Mouse (Mus musculus): Measurements from ENCODE around the gene Zfp748. TPM values are rescaled to one million over a fixed set of nuclear protein-coding genes. Genes with fewer than 3 reads are reported as not detected.
A peak's percentile ranks its signal among the peaks of the same experiment; 100 is the strongest.

Zfp748 gene
- polyA plus RNA-seq (2016; fragmentation: Nextera tagmentation; extraction: Ambion mirVana): 17.7 and 19.6 TPM in 2 replicates

- Histone ChIP-seq H3K4me3 (peak within 1 kb of the TSS; percentile 90), H3K27ac (replicated peaks) (peak within 1 kb of the TSS; percentile 76), H3K4me1 (peaks cover 10% of the 10 kb centered on the region), H3K9ac (replicated peaks) (peak within 1 kb of the TSS; percentile 85), H3K9me3 (no peaks in the 10 kb centered on the region), H3K36me3 (no peaks in the 10 kb centered on the region), H3K27me3 (no peaks in the 10 kb centered on the region), H3K4me2 (replicated peaks) (peak within 1 kb of the TSS; percentile 60)
- 83% methylated on average over 4 of the region's 4 CpGs for WGBS
- ATAC-seq (ENCODE audit: low FRiP score, low read depth): no peak
Observed at GRCm38 (mm10) chr13:67553730-67554129, at the start of gene Zfp748. Zfp748 (minus strand) TSS chr13:67553830.

- H3K27ac ChIP-seq (replicated peaks): no peak overlapping the region
- H3K9ac ChIP-seq (replicated peaks): no peak overlapping the region
- ATAC-seq (ENCODE audit: low FRiP score, low read depth): no peak
- no peaks in the 10 kb centered on the region for H3K27me3 ChIP-seq
- H3K4me1 ChIP-seq: no peaks in the 10 kb centered on the region
- WGBS: 72% methylated on average over 5 of the region's 5 CpGs
- H3K9me3 ChIP-seq: no peaks in the 10 kb centered on the region
- no peaks in the 10 kb centered on the region for H3K36me3 ChIP-seq
- no peak overlapping the region for H3K4me3 ChIP-seq
- H3K4me2 ChIP-seq (replicated peaks): no peak overlapping the region
Observed at GRCm38 (mm10) chr13:67572591-67573189, 19.1 kb upstream of the Zfp748 start.

- H3K4me1 ChIP-seq: peaks cover 10% of the 10 kb centered on the region
- no peaks in the 10 kb centered on the region for H3K36me3 ChIP-seq
- no peaks in the 10 kb centered on the region for H3K9me3 ChIP-seq
- ATAC-seq (ENCODE audit: low FRiP score, low read depth): peak; percentile 99
- H3K27ac ChIP-seq (replicated peaks): peak overlapping the region; percentile 76
- WGBS: under 1% methylated on average over 44 of the region's 44 CpGs
- no peaks in the 10 kb centered on the region for H3K27me3 ChIP-seq
- peak overlapping the region; percentile 85 for H3K9ac ChIP-seq (replicated peaks)
- peak overlapping the region; percentile 60 for H3K4me2 ChIP-seq (replicated peaks)
- peak overlapping the region; percentile 90 for H3K4me3 ChIP-seq
Observed at GRCm38 (mm10) chr13:67552505-67553346, 904 bp downstream of the Zfp748 start.

- H3K27ac ChIP-seq (replicated peaks): no peak overlapping the region
- no peak overlapping the region for H3K9ac ChIP-seq (replicated peaks)
- peaks cover 10% of the 10 kb centered on the region for H3K9me3 ChIP-seq
- WGBS: 91% methylated on average over 1 of the region's 1 CpGs
- H3K4me2 ChIP-seq (replicated peaks): no peak overlapping the region
- H3K27me3 ChIP-seq: no peaks in the 10 kb centered on the region
- no peak for ATAC-seq (ENCODE audit: low FRiP score, low read depth)
- peaks cover 44% of the 10 kb centered on the region for H3K36me3 ChIP-seq
- H3K4me1 ChIP-seq: no peaks in the 10 kb centered on the region
- H3K4me3 ChIP-seq: no peak overlapping the region
Observed at GRCm38 (mm10) chr13:67545941-67546340, 7.7 kb downstream of the Zfp748 start.

GRCm38 (mm10) chr13:67527049-67527730 is 26.4 kb downstream of the Zfp748 start:
- H3K4me2 ChIP-seq (replicated peaks): no peak overlapping the region
- no peaks in the 10 kb centered on the region for H3K9me3 ChIP-seq
- H3K4me1 ChIP-seq: peaks cover 20% of the 10 kb centered on the region
- H3K36me3 ChIP-seq: no peaks in the 10 kb centered on the region
- ATAC-seq (ENCODE audit: low FRiP score, low read depth): no peak
- no peak overlapping the region for H3K27ac ChIP-seq (replicated peaks)
- H3K9ac ChIP-seq (replicated peaks): no peak overlapping the region
- 85% methylated on average over 3 of the region's 3 CpGs for WGBS
- no peaks in the 10 kb centered on the region for H3K27me3 ChIP-seq
- H3K4me3 ChIP-seq: no peak overlapping the region

- H3K4me3 ChIP-seq: peak within 1 kb of the TSS; percentile 88
- peaks cover 3% of the 10 kb centered on the region for H3K36me3 ChIP-seq
- peak within 1 kb of the TSS; percentile 61 for H3K27ac ChIP-seq (replicated peaks)
- H3K4me2 ChIP-seq (replicated peaks): peak within 1 kb of the TSS; percentile 86
- H3K9ac ChIP-seq (replicated peaks): peak within 1 kb of the TSS; percentile 85
- H3K9me3 ChIP-seq: no peaks in the 10 kb centered on the region
- H3K27me3 ChIP-seq: no peaks in the 10 kb centered on the region
- peak; percentile 98 for ATAC-seq (ENCODE audit: low FRiP score, low read depth)
- peaks cover 20% of the 10 kb centered on the region for H3K4me1 ChIP-seq
- WGBS: under 1% methylated on average over 27 of the region's 27 CpGs
Observed at GRCm38 (mm10) chr13:67525753-67526410, 27.7 kb downstream of the Zfp748 start, which contains the start of the genes Gm26965 and Zfp87. Gm26965 (minus strand) TSS chr13:67526151. Zfp87 (minus strand) TSS chr13:67526177.

GRCm38 (mm10) chr13:67500908-67501307 is 52.7 kb downstream of the Zfp748 start:
- H3K4me1 ChIP-seq: peaks cover 8% of the 10 kb centered on the region
- no peak overlapping the region for H3K27ac ChIP-seq (replicated peaks)
- no peaks in the 10 kb centered on the region for H3K9me3 ChIP-seq
- ATAC-seq (ENCODE audit: low FRiP score, low read depth): peak; percentile 27; the same call in 1 of the 2 replicates
- H3K4me2 ChIP-seq (replicated peaks): peak overlapping the region; percentile 68; the same call in 1 of the 2 replicates
- no peaks in the 10 kb centered on the region; the same call in 1 of the 2 replicates for H3K36me3 ChIP-seq
- H3K4me3 ChIP-seq: no peak overlapping the region
- H3K9ac ChIP-seq (replicated peaks): no peak overlapping the region
- WGBS: 78% methylated on average over 1 of the region's 1 CpGs
- H3K27me3 ChIP-seq: no peaks in the 10 kb centered on the region

GRCm38 (mm10) chr13:67500084-67500719 is 53.4 kb downstream of the Zfp748 start, which contains the start of gene Zfp58:
Zfp58 (minus strand) TSS chr13:67500555.
- peak within 1 kb of the TSS; percentile 72 for H3K9ac ChIP-seq (replicated peaks)
- ATAC-seq (ENCODE audit: low FRiP score, low read depth): peak; percentile 98
- peak within 1 kb of the TSS; percentile 68 for H3K4me2 ChIP-seq (replicated peaks)
- H3K9me3 ChIP-seq: no peaks in the 10 kb centered on the region
- peak within 1 kb of the TSS; percentile 81 for H3K4me3 ChIP-seq
- peaks cover 5% of the 10 kb centered on the region for H3K36me3 ChIP-seq
- H3K4me1 ChIP-seq: peaks cover 8% of the 10 kb centered on the region
- H3K27ac ChIP-seq (replicated peaks): 0 out of 2 replicates have a peak within 1 kb of the TSS, but pooled peaks have one; percentile 43
- WGBS: 0% methylated on average over 22 of the region's 22 CpGs
- no peaks in the 10 kb centered on the region for H3K27me3 ChIP-seq

GRCm38 (mm10) chr13:67495631-67496030 is 58.0 kb downstream of the Zfp748 start:
- H3K4me2 ChIP-seq (replicated peaks): no peak overlapping the region
- H3K9me3 ChIP-seq: peaks cover 17% of the 10 kb centered on the region
- H3K4me1 ChIP-seq: peaks cover 8% of the 10 kb centered on the region
- H3K4me3 ChIP-seq: no peak overlapping the region
- H3K36me3 ChIP-seq: peaks cover 48% of the 10 kb centered on the region
- no peak overlapping the region for H3K27ac ChIP-seq (replicated peaks)
- no peaks in the 10 kb centered on the region for H3K27me3 ChIP-seq
- 88% methylated on average over 1 of the region's 1 CpGs for WGBS
- ATAC-seq (ENCODE audit: low FRiP score, low read depth): no peak
- no peak overlapping the region for H3K9ac ChIP-seq (replicated peaks)

Measured in midbrain, embryonic 12.5 days (tissue).